Mouse (Mus musculus): Measurements from ENCODE around the gene Apof.

Gene Apof

DNA sequence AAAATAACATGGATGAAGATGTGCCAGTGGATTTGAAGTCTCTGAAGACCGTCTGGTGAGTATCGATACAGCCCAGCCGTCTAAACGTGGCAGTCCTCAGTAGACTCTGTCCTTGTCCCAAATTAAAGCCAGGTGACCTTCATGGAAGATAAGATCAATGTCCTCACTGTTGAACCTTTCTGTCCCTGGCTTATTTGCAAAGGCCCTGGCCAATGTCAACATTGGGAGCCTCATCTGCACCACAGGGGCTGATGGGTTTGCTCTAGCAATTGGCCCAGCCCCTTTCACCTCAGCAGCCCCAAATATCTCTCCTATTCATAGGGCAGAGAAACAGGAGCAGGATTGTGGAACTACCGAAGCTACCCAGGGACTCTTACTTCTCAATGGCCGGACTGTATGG is at the start of gene Apof:
TSS of gene Apof (plus strand) at position 301 of the 400 bp plus-strand sequence.
- no peak for DNase-seq

- DNase-seq: peak; percentile 24 to 57
These were observed 46.8 kb upstream of the Apof start for GRCm38 (mm10) chr10:128221533-128222286.

- DNase-seq: no peak
These were observed 43.4 kb upstream of the Apof start for GRCm38 (mm10) chr10:128225064-128225463.

- DNase-seq: no peak
These were observed 42.9 kb upstream of the Apof start, which contains the start of gene Mip for GRCm38 (mm10) chr10:128225538-128225937. Gene Mip (plus strand): TSS chr10:128225838.

- DNase-seq: no peak
These were observed 40.9 kb upstream of the Apof start for GRCm38 (mm10) chr10:128227592-128227991.

- DNase-seq: no peak
These were observed 40.5 kb upstream of the Apof start for GRCm38 (mm10) chr10:128228009-128228408.

- DNase-seq: no peak
These were observed 37.9 kb upstream of the Apof start for GRCm38 (mm10) chr10:128230582-128230981.

DNA sequence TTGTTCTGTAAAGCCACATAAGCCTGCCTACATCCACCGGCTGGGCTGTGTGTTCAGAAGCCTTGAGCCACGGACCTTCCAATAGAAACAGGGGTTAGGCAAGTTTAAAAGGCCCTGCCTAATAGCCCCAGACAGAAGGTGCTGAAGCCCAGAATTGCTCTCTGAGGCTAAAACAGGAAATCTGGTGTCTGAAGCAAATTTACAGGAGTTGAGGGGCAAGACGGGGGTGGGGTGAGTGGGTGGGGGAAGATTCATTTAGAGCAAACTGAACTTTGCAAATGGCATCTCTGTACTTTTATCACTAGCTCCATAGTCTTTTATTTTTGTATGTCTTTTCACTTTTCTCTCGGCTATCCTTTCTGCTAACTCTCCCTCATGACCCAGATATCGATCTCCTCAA is 37.3 kb upstream of the Apof start:
- no peak for DNase-seq

DNA sequence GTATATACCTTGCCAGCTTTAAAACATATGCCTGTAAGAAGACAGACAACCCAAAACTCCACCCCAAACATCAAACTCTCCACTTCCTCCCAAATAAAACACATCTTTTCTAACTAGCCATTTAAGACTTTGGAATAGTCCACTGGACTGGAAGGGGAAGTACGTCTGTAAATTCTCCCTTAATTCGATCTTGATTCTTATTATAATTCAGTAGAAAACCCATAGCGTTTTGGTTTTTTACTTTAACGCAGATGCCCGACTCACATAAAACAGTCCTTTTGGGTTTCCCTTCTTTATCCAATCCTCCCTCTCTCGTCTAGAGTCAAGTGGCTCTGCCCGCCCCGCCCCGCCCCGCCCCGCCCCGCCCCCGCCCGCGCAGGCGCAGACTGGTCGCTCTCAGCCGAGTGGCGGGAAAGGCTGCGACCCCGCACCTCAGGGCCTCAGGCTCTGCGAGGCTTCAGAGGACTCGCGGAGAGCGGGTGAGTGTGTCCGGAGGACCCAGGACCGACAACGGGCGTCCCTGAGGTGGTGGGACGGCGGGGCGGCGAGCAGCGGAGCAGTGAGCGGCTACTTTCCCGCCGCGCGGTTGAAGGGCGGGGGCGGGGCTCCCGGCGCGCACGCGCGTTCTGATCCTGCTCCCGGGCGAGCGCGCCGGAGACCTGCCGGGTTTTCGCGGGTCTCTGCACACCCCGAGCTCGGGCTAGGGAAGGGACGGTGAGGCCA is 36.6 kb upstream of the Apof start, which contains the start of gene Timeless:
TSS of gene Timeless (plus strand) at position 369 of the 723 bp plus-strand sequence.
- DNase-seq: peak; percentile 87 to 92

- peak; percentile 73 to 74 for DNase-seq
These were observed 36.0 kb upstream of the Apof start for GRCm38 (mm10) chr10:128232420-128232985.

DNA sequence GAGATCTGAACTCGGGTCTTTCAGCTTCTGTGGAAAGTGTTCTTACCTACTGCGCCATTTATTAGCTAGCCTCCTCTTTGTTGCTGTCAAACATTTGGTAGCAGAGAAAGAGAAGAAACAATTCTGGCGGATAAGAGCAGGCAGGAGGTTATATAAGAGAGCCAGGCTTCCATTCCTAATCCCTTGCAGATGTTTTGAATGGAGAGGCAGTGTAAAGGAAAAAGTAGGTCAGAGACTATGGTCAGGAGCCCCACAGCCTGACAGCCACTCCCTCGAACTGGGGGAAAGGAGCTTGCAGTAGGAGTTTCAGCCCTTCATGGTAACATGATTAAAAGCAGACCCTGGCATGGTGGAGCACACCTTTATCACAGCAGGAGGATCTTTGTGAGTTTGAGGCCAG is 32.1 kb upstream of the Apof start:
- no peak for DNase-seq

DNA sequence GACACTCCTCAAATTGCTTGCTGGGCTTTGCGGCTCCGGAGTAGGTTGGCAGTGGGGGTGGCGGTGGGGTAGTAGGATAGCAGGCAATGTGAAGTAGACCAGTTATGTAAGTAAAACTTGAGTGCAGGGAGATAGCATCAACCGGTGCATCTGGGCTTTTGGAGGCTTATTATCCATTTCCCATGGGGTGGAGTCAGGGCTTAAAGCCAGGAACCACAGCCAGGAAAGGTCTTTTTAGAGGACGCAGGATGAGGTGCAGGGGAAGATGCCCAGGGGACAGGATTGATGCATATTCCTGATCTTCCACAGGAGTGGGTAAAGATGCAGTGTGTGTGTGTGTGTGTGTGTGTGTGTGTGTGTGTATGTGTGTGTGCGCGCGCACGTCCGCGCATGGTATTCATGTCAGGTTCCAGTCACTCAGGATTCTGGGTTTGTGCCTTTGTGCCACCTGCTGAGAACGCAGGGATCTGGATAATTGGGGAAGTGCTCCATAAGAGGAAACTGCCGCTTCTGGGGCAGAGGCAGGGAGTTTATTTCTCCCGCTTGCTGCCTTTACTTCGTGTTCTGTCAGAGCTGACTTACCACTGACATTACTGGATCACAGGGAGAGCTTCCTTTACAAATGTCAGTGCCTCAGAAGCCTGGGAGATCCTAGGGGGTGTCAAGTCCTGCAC is 30.5 kb upstream of the Apof start:
- DNase-seq: peak; percentile 24 to 46

DNA sequence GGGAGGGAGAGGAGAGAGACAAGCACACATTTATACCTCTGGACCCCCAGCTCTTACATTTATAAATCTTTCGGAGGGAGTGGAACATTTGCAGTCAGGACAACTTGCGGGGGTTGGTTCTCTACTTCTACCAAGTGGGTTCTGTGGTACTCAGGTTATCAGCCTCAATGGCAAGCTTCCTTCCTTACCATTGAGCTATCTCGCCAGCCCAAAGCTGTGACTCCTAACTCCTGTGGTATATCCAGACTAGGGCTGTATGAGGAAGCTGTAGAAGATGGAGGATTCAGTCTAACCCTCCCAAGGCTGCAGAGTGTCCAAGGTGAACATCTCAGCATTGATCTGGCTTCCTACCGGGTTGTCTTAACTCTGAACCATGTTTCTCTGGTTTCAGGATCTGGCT is 29.3 kb upstream of the Apof start:
- no peak for DNase-seq

DNA sequence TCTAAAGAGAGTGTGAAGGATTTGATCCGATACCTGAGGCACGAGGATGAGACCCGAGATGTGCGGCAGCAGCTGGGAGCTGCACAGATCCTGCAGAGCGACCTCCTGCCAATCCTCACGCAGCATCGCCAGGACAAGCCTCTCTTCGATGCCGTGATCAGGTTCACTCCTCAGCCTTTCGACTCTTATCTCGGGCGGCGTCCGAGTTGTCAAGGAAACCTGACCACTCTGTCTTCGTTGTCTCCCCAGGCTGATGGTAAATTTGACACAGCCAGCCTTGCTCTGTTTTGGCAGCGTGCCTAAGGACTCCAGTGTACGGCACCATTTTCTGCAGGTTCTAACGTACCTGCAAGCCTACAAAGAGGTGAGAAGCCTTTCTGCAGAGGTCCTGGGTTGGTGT is 28.3 kb upstream of the Apof start:
- no peak for DNase-seq

DNA sequence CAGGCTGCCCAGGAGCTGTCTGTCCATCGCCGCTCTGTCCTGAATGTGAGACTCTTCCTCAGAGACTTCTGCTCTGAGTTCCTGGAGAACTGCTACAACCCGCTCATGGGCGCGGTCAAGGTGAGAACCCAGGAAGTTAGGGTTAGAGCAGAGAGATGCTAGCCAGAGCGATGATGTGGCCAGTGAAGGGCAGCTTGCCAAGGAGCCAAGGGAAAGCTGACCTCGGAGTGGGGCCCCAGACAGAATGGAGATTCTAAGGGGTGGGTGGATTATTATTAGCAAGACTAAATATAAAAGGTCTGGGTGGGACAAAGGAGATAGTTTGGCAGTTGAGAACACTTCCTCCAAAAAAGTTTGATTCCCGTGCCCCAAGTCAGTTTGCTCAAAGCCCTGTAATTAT is 25.2 kb upstream of the Apof start:
- DNase-seq: peak in 1 of 2 experiments; percentile 8

GRCm38 (mm10) chr10:128244121-128244520 is 24.4 kb upstream of the Apof start:
- DNase-seq: no peak

DNA sequence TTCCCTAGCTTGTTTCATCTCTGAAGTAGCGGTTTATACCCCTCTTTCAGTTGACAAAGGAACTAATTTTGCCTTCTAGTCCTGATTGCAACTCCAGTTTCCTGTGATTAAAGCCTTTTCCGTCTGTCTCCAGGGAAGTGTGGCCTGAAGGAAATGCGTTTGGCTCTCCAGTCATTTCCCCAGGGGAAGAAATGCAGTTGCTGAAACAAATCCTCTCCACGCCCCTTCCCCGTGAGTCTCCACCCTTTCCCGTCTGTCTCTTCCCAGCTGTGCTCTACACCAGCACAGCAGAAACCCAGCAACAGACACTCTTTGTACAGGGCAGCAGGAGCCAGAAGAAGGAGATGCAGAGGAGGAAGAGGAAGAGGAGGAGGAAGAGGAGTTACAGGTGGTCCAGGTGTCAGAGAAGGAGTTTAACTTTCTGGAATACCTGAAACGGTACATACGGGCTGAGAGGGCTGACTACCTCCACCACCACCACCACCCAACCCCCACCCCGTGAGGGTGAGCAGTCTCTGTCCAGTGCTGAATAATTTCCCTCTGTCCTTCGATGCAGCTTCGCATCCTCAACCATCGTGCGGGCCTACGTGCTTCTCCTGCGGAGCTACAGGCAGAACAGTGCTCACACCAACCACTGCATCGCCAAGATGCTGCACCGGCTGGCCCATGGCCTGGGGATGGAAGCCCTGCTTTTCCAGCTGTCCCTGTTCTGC is 21.3 kb upstream of the Apof start:
- peak; percentile 64 to 80 for DNase-seq

DNA sequence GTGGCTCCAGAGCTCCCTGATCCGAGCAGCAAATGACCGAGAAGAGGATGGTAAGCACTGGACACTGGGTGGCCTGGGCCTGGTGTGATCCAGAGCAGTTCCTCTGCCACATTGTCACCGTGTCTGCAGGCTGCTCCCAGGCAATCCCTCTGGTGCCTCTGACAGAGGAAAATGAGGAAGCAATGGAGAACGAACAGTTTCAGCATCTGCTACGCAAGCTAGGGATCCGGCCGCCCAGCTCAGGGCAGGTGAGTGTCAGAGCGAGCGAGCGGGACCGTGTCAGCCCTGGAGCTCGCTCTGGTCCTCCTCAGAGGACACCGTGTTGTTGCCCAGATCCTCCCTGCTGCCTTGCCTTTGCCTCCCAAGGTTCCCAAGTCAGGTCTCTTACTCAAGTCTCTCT is 17.9 kb upstream of the Apof start:
- no peak for DNase-seq

GRCm38 (mm10) chr10:128253677-128254255 is 14.7 kb upstream of the Apof start, which contains the start of gene Apon:
Gene Apon (plus strand): TSS chr10:128254096.
- DNase-seq: no peak

- no peak for DNase-seq
These were observed 12.5 kb upstream of the Apof start for GRCm38 (mm10) chr10:128255925-128256324.

GRCm38 (mm10) chr10:128256328-128256727 is 12.1 kb upstream of the Apof start:
- DNase-seq: no peak

GRCm38 (mm10) chr10:128258953-128259352 is 9.5 kb upstream of the Apof start:
- no peak for DNase-seq
